In genomic region chr6:24894146-24894873, GRCm38 (mm10) we compare ENCODE assay signal across 8 mouse cellular contexts. TPM values are rescaled to one million over a fixed set of nuclear protein-coding genes. Genes with fewer than 3 reads are reported as not detected.
DNase-seq lines count a peak whose midpoint lies in the region; ATAC-seq and TF ChIP-seq lines count a peak whose summit lies in the region.

No protein-coding gene starts in this region.

- H3K27me3 ChIP-seq in midbrain, embryonic 12.5 days = no peaks in the 10 kb centered on the region
- H3K27me3 ChIP-seq in midbrain, embryonic 15.5 days (replicated peaks) = no peaks in the 10 kb centered on the region
- no peaks in the 10 kb centered on the region for H3K27me3 ChIP-seq in limb, embryonic 13.5 days
- no peaks in the 10 kb centered on the region for H3K27me3 ChIP-seq in midbrain, embryonic 16.5 days (ENCODE audit: control insufficient read depth, insufficient read depth, low read depth, low read length)

- H3K9me3 ChIP-seq in midbrain, embryonic 12.5 days = no peaks in the 10 kb centered on the region
- H3K9me3 ChIP-seq in midbrain, embryonic 15.5 days = no peaks in the 10 kb centered on the region
- no peaks in the 10 kb centered on the region for H3K9me3 ChIP-seq in limb, embryonic 13.5 days
- no peaks in the 10 kb centered on the region for H3K9me3 ChIP-seq in midbrain, embryonic 16.5 days (replicated peaks; ENCODE audit: control insufficient read depth, low read length, poor library complexity, severe bottlenecking)

- H3K4me3 ChIP-seq in midbrain, embryonic 12.5 days = no peak overlapping the region
- no peak overlapping the region for H3K4me3 ChIP-seq in midbrain, embryonic 15.5 days
- no peak overlapping the region; the same call in 1 of the 2 replicates for H3K4me3 ChIP-seq in cortical plate, adult 2 months (ENCODE audit: insufficient read depth, low read length)
- peak overlapping the region; percentile 17; the same call in 1 of the 2 replicates for H3K4me3 ChIP-seq in limb, embryonic 13.5 days
- no peak overlapping the region for H3K4me3 ChIP-seq in midbrain, embryonic 16.5 days (ENCODE audit: low read depth, low read length)

- no peak overlapping the region for H3K4me2 ChIP-seq in midbrain, embryonic 12.5 days (replicated peaks)
- H3K4me2 ChIP-seq in midbrain, embryonic 15.5 days = no peak overlapping the region
- peak overlapping the region; percentile 41 for H3K4me2 ChIP-seq in limb, embryonic 13.5 days (replicated peaks)
- 0 out of 2 replicates have a peak overlapping the region, but pooled peaks have one; percentile 8 for H3K4me2 ChIP-seq in midbrain, embryonic 16.5 days (ENCODE audit: low read length)

- TF ChIP-seq CTCF in cortical plate, adult 2 months (IDR thresholded peaks at IDR 0.05; ENCODE audit: extremely low read depth, insufficient read depth, low read length) = 0 out of 2 replicates have a peak, but pooled peaks have one; percentile 37

- DNase-seq in heart, adult 9 months (ENCODE audit: low spot score in 2 of 2) = peak; percentile 8 to 17
- DNase-seq in kidney, adult 8-10 months = peak; percentile 50 to 57
- DNase-seq in natural killer cell, adult 2 months (ENCODE audit: low spot score in 2 of 2) = no peak

- no peaks in the 10 kb centered on the region for H3K4me1 ChIP-seq in midbrain, embryonic 12.5 days
- H3K4me1 ChIP-seq in midbrain, embryonic 15.5 days = no peaks in the 10 kb centered on the region
- no peaks in the 10 kb centered on the region for H3K4me1 ChIP-seq in cortical plate, adult 2 months (ENCODE audit: control insufficient read depth, insufficient read depth, low read length)
- no peaks in the 10 kb centered on the region for H3K4me1 ChIP-seq in limb, embryonic 13.5 days
- no peaks in the 10 kb centered on the region for H3K4me1 ChIP-seq in midbrain, embryonic 16.5 days (ENCODE audit: control insufficient read depth, insufficient read depth, low read length)

- no peak overlapping the region for H3K9ac ChIP-seq in midbrain, embryonic 12.5 days (replicated peaks)
- H3K9ac ChIP-seq in midbrain, embryonic 15.5 days = no peak overlapping the region
- H3K9ac ChIP-seq in limb, embryonic 13.5 days = no peak overlapping the region
- H3K9ac ChIP-seq in midbrain, embryonic 16.5 days (ENCODE audit: low read depth, low read length) = no peak overlapping the region

- H3K27ac ChIP-seq in midbrain, embryonic 12.5 days (replicated peaks) = no peak overlapping the region
- H3K27ac ChIP-seq in midbrain, embryonic 15.5 days = no peak overlapping the region
- no peak overlapping the region for H3K27ac ChIP-seq in cortical plate, adult 2 months (ENCODE audit: insufficient read depth, low read length)
- no peak overlapping the region for H3K27ac ChIP-seq in limb, embryonic 13.5 days
- no peak overlapping the region for H3K27ac ChIP-seq in midbrain, embryonic 16.5 days (ENCODE audit: low read length)

- 0 out of 2 replicates have a peak, but pooled peaks have one; percentile 65 for ATAC-seq in midbrain, embryonic 12.5 days (ENCODE audit: low FRiP score, low read depth)
- no peak for ATAC-seq in midbrain, embryonic 15.5 days (replicated peaks)
- peak; percentile 73; the same call in 1 of the 2 replicates for ATAC-seq in limb, embryonic 13.5 days (ENCODE audit: low FRiP score, low read depth)
- ATAC-seq in midbrain, embryonic 16.5 days = no peak

- no peak for TF ChIP-seq POLR2A in cortical plate, adult 2 months (IDR thresholded peaks at IDR 0.05; ENCODE audit: extremely low read depth, insufficient read depth, low read length)

- H3K36me3 ChIP-seq in midbrain, embryonic 12.5 days = no peaks in the 10 kb centered on the region
- no peaks in the 10 kb centered on the region for H3K36me3 ChIP-seq in midbrain, embryonic 15.5 days (replicated peaks)
- no peaks in the 10 kb centered on the region for H3K36me3 ChIP-seq in limb, embryonic 13.5 days
- H3K36me3 ChIP-seq in midbrain, embryonic 16.5 days (ENCODE audit: control insufficient read depth, insufficient read depth, low read length) = no peaks in the 10 kb centered on the region

- 78% methylated on average over 11 of the region's 11 CpGs for WGBS in midbrain, embryonic 12.5 days
- 78% methylated on average over 11 of the region's 11 CpGs for WGBS in midbrain, embryonic 15.5 days
- 62% methylated on average over 11 of the region's 11 CpGs for WGBS in limb, embryonic 13.5 days
- whole genome bisulfite sequencing in midbrain, embryonic 16.5 days = 81% methylated on average over 11 of the region's 11 CpGs

RNA-seq across cellular contexts. Expression of gene Hyal5, which starts 36.5 kb away (rescaled TPM):
- polyA plus RNA-seq in midbrain, embryonic 12.5 days (2016; fragmentation: Nextera tagmentation; extraction: Ambion mirVana) = not detected in 2 replicates
- polyA plus RNA-seq in midbrain, embryonic 15.5 days (2015; fragmentation: Nextera tagmentation; extraction: Ambion mirVana) = not detected in 2 replicates
- polyA plus RNA-seq in cortical plate, adult 2 months (2012; rRNA removed) = not detected in 2 replicates
- not detected in 2 replicates for polyA plus RNA-seq in limb, embryonic 13.5 days (2015; fragmentation: Nextera tagmentation; extraction: Ambion mirVana)
- polyA plus RNA-seq in midbrain, embryonic 16.5 days (2015; fragmentation: Nextera tagmentation; extraction: Ambion mirVana) = not detected in 2 replicates

Comparison
In these comparisons a context has a peak if more than half of its experiments do, and no peak if none do; other contexts are left out.
1. ATAC-seq: peak in midbrain, embryonic 12.5 days (single experiment) and limb, embryonic 13.5 days (single experiment); none in midbrain, embryonic 15.5 days (single experiment) and midbrain, embryonic 16.5 days (single experiment).
2. H3K4me2 ChIP-seq: peak in limb, embryonic 13.5 days (single experiment) and midbrain, embryonic 16.5 days (single experiment); none in midbrain, embryonic 12.5 days (single experiment) and midbrain, embryonic 15.5 days (single experiment).
3. DNase-seq: peak in heart, adult 9 months (2 of 2) and kidney, adult 8-10 months (2 of 2); none in natural killer cell, adult 2 months (0 of 2).